Mouse (Mus musculus) ES-Bruce4 (cell line): ENCODE measurements around the gene Frs2.

Experiments used
- CTCF ChIP-seq: IDR thresholded peaks from one replicate; pipeline ENCODE4 v1.8.1; 2011; ENCODE audit warnings: low read depth, low read length
- EP300 ChIP-seq: IDR thresholded peaks from 2 replicates; pipeline ENCODE4 v1.6.1; 2011; ENCODE audit warnings: low read depth, low read length; ENCODE audit not compliant: insufficient read depth
- POLR2A ChIP-seq: IDR thresholded peaks from one replicate; pipeline ENCODE4 v1.8.1; 2011; ENCODE audit warnings: low read length; ENCODE audit not compliant: insufficient read depth

DNA sequence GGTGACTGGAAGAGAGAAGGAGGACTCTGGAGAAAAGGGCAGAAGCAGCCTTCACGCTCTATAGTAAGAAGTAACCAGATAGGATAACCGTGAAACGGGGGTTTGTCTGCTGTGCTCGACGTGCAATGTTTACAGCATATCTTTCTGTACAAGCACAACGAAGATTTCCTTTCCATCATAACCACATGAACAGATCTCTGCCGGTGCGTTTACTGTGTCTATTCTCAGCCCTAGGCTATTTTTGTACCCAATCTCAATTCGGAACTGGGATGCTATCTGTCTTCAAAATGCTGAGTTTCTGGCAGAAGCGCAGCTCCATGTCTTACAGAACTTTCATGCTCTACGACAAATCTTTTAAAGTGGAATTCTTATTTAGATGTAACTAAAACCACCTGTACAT lies 28.8 kb downstream of the Frs2 start:
- no peak for TF ChIP-seq POLR2A
- TF ChIP-seq CTCF, result no peak
- TF ChIP-seq EP300, result no peak
